Mouse (Mus musculus) testis, adult 2 months (tissue): ENCODE results near the gene Zbtb7a. TPM values are rescaled to one million over a fixed set of nuclear protein-coding genes. Genes with fewer than 3 reads are reported as not detected.
A peak's percentile ranks its signal among the peaks of the same experiment; 100 is the strongest.

ENCODE experiments used
- H3K27ac ChIP-seq: fragments of 200-500 bp; 2 replicates; pipeline ENCODE4 v1.5.1; 2012; ENCODE audit warnings: low read depth, low read length; ENCODE audit not compliant: control insufficient read depth, insufficient read depth
- H3K27me3 ChIP-seq: fragments of 200-500 bp; 2 replicates; pipeline ENCODE4 v1.6.1; 2012; ENCODE audit warnings: mild to moderate bottlenecking, low read length, moderate library complexity; ENCODE audit not compliant: control insufficient read depth, insufficient read depth
- H3K36me3 ChIP-seq: fragments of 200-500 bp; 2 replicates; pipeline ENCODE4 v1.6.1; 2012; ENCODE audit warnings: mild to moderate bottlenecking, low read length; ENCODE audit not compliant: control insufficient read depth, insufficient read depth
- H3K4me1 ChIP-seq: fragments of 200-500 bp; 2 replicates; pipeline ENCODE4 v1.6.1; 2012; ENCODE audit warnings: low read length; ENCODE audit not compliant: control insufficient read depth, insufficient read depth
- H3K4me3 ChIP-seq: fragments of 200-500 bp; 2 replicates; pipeline ENCODE4 v1.5.1; 2012; ENCODE audit warnings: low read depth, mild to moderate bottlenecking, low read length, moderate library complexity, mixed read lengths; ENCODE audit not compliant: control insufficient read depth
- CTCF ChIP-seq: fragments of 200-500 bp; IDR thresholded peaks from 2 replicates; pipeline ENCODE4 v1.5.1; 2012; ENCODE audit warnings: low read depth, mild to moderate bottlenecking, inconsistent platforms, low read length, moderate library complexity; ENCODE audit not compliant: control insufficient read depth, insufficient read depth, insufficient replicate concordance
- POLR2A ChIP-seq: fragments of 200-500 bp; IDR thresholded peaks from 2 replicates; pipeline ENCODE4 v1.6.1; 2012; ENCODE audit warnings: low read depth, mild to moderate bottlenecking, inconsistent platforms, low read length, moderate library complexity; ENCODE audit not compliant: control insufficient read depth
- polyA plus RNA-seq: library from polyadenylated mRNA; depleted of rRNA; stranded (reverse); fragments of >200 nt; gene quantifications from 2 replicates; pipeline ENCODE4 v1.2.3, GENCODE M21; 2012

Zbtb7a gene
- polyA plus RNA-seq, 1 experiment, result 5.6 TPM

- Histone ChIP-seq H3K4me1 (peaks cover 35% of the 10 kb centered on the region), H3K36me3 (no peaks in the 10 kb centered on the region)
- TF ChIP-seq CTCF (no peak), POLR2A (no peak)
These were observed 16.2 kb downstream of the Zbtb7a start for GRCm38 (mm10) chr10:81151261-81151660.

GRCm38 (mm10) chr10:81152609-81153008 lies 17.6 kb downstream of the Zbtb7a start:
- peaks cover 35% of the 10 kb centered on the region for H3K4me1 ChIP-seq
- H3K27ac ChIP-seq, result peak overlapping the region; percentile 93
- H3K36me3 ChIP-seq, result no peaks in the 10 kb centered on the region
- TF ChIP-seq CTCF (no peak), POLR2A (peak; percentile 34; the same call in 1 of the 2 replicates)
- H3K27me3 ChIP-seq, result no peaks in the 10 kb centered on the region
- peak overlapping the region; percentile 68 for H3K4me3 ChIP-seq

More at GRCm38 (mm10) chr10:81151261-81151660, 16.2 kb downstream of the Zbtb7a start:
- no peak overlapping the region for H3K27ac ChIP-seq
- no peak overlapping the region for H3K4me3 ChIP-seq
- H3K27me3 ChIP-seq, result no peaks in the 10 kb centered on the region

- Histone ChIP-seq H3K36me3 (no peaks in the 10 kb centered on the region), H3K27ac (no peak overlapping the region), H3K4me1 (peaks cover 31% of the 10 kb centered on the region), H3K4me3 (peak overlapping the region; percentile 42), H3K27me3 (no peaks in the 10 kb centered on the region)
- TF ChIP-seq POLR2A (no peak), CTCF (no peak)
These were observed 19.3 kb downstream of the Zbtb7a start for GRCm38 (mm10) chr10:81154313-81154712.

GRCm38 (mm10) chr10:81154736-81155135 lies 19.7 kb downstream of the Zbtb7a start:
- Histone ChIP-seq H3K4me1 (peaks cover 29% of the 10 kb centered on the region), H3K36me3 (no peaks in the 10 kb centered on the region), H3K27me3 (no peaks in the 10 kb centered on the region), H3K27ac (no peak overlapping the region), H3K4me3 (no peak overlapping the region)
- TF ChIP-seq CTCF (no peak), POLR2A (no peak)

- no peaks in the 10 kb centered on the region; the same call in none of the 2 replicates for H3K36me3 ChIP-seq
- TF ChIP-seq POLR2A (no peak), CTCF (no peak)
- no peaks in the 10 kb centered on the region for H3K27me3 ChIP-seq
- peaks cover under 1% of the 10 kb centered on the region for H3K4me1 ChIP-seq
- H3K27ac ChIP-seq, result no peak overlapping the region
- H3K4me3 ChIP-seq, result no peak overlapping the region
These were observed 26.7 kb downstream of the Zbtb7a start for GRCm38 (mm10) chr10:81161602-81162317.

- H3K4me1 ChIP-seq, result peaks cover 5% of the 10 kb centered on the region
- H3K27me3 ChIP-seq, result no peaks in the 10 kb centered on the region
- no peak overlapping the region for H3K4me3 ChIP-seq
- H3K36me3 ChIP-seq, result no peaks in the 10 kb centered on the region; the same call in none of the 2 replicates
- TF ChIP-seq CTCF (no peak), POLR2A (no peak)
- no peak overlapping the region for H3K27ac ChIP-seq
These were observed 27.3 kb downstream of the Zbtb7a start for GRCm38 (mm10) chr10:81162318-81162652.

- Histone ChIP-seq H3K4me1 (peaks cover 12% of the 10 kb centered on the region), H3K36me3 (no peaks in the 10 kb centered on the region; the same call in none of the 2 replicates)
These were observed 30.1 kb downstream of the Zbtb7a start for GRCm38 (mm10) chr10:81165118-81165517.

More at GRCm38 (mm10) chr10:81165118-81165517, 30.1 kb downstream of the Zbtb7a start:
- Histone ChIP-seq H3K27me3 (no peaks in the 10 kb centered on the region), H3K4me3 (no peak overlapping the region), H3K27ac (no peak overlapping the region)
- no peak for TF ChIP-seq CTCF
- no peak for TF ChIP-seq POLR2A
